Mouse (Mus musculus) forebrain, embryonic 13.5 days (tissue): ENCODE measurements at regions not wholly inside any gene's neighbourhood (a gene's known extent, or its start where the extent isn't known, plus 50 kb on each side); places are given as distances from the start of the nearest gene placed in this dataset.
A peak's percentile ranks its signal among the peaks of the same experiment; 100 is the strongest.

ENCODE experiments used
- ATAC-seq: fragments of 200-750 bp; cut with Nextera tagmentation; 2 replicates; pipeline ENCODE4 v1.8.0; 2017
- H3K27ac ChIP-seq: fragments of 300-500 bp; sonication (generic); 2 replicates; pipeline ENCODE4 v1.5.1; 2015; ENCODE audit warnings: inconsistent platforms, mild to moderate bottlenecking, moderate library complexity
- H3K27me3 ChIP-seq: fragments of 300-500 bp; sonication (generic); 2 replicates; pipeline ENCODE4 v1.6.1; 2015; ENCODE audit warnings: mild to moderate bottlenecking, inconsistent platforms
- H3K36me3 ChIP-seq: fragments of 300-500 bp; sonication (generic); 2 replicates; pipeline ENCODE4 v1.6.1; 2015; ENCODE audit warnings: mild to moderate bottlenecking, inconsistent platforms; ENCODE audit not compliant: poor library complexity, severe bottlenecking
- H3K4me1 ChIP-seq: fragments of 300-500 bp; sonication (generic); 2 replicates; pipeline ENCODE4 v1.6.1; 2015; ENCODE audit warnings: inconsistent platforms
- H3K4me2 ChIP-seq: fragments of 300-500 bp; sonication (generic); 2 replicates; pipeline ENCODE4 v1.6.1; 2015; ENCODE audit warnings: inconsistent platforms, mild to moderate bottlenecking, moderate library complexity
- H3K4me3 ChIP-seq: fragments of 300-500 bp; sonication (generic); 2 replicates; pipeline ENCODE4 v1.5.1; 2015; ENCODE audit warnings: mild to moderate bottlenecking, inconsistent platforms
- H3K9ac ChIP-seq: fragments of 300-500 bp; sonication (generic); 2 replicates; pipeline ENCODE4 v1.6.1; 2015; ENCODE audit warnings: mild to moderate bottlenecking, inconsistent platforms
- H3K9me3 ChIP-seq: fragments of 300-500 bp; sonication (generic); replicated peaks from 2 replicates; pipeline ENCODE4 v1.6.1; 2016; ENCODE audit warnings: inconsistent platforms
- WGBS: fragments of 180-500 bp; shearing (Covaris S2); methylation state at CpG from one replicate; pipeline ENCODE4 v1.1.7; 2015; 5-methylcytosine and 5-hydroxymethylcytosine counted together

DNA sequence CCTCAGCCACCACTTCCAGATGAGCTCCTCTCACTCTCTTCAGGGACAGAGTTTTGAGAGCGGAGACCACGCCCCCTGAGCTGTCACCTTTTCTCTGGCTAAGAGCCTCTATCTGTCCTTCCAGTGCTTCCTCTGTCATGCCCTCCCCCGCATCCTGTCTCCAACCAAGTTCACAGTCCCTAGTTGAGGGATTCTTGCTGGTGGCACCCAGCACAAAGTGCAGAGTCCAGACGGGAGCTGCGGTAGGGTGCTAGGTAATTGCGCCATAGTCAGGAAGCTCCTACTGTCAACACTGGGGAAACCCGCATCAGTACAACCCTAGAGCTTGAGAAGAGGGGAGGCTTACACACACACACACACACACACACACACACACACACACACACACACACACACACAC, 297.3 kb upstream of the 4930535I16Rik start:
- 90% methylated on average over 7 of the region's 7 CpGs for WGBS
- ATAC-seq, result no peak
- Histone ChIP-seq H3K4me3 (no peak overlapping the region), H3K27ac (no peak overlapping the region), H3K4me1 (peaks cover 20% of the 10 kb centered on the region), H3K9ac (no peak overlapping the region), H3K4me2 (no peak overlapping the region), H3K9me3 (no peaks in the 10 kb centered on the region), H3K36me3 (no peaks in the 10 kb centered on the region), H3K27me3 (no peaks in the 10 kb centered on the region; the same call in 1 of the 2 replicates)

DNA sequence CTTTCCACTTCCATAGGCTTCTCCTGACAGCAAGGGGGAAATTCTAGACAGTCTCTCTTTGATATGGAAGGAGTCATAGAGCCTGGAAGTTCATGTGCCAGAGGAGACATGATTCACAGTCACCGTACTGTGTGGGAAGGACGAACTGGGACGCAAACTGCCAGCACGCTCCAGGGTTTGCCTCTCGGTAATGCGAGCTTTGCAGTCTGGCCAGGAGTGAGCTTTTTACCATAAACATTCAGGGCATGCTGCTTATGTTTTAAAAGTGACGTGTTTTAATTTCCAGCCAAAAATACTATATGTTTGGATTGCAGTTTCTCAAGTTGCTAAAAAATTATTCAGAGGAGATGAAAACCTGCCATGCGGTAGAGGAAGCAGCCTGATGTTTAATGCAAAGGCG, 292.3 kb upstream of the 4930535I16Rik start:
- Histone ChIP-seq H3K9me3 (no peaks in the 10 kb centered on the region), H3K36me3 (no peaks in the 10 kb centered on the region), H3K4me1 (no peaks in the 10 kb centered on the region), H3K4me2 (no peak overlapping the region), H3K27ac (no peak overlapping the region), H3K4me3 (no peak overlapping the region), H3K27me3 (no peaks in the 10 kb centered on the region; the same call in 1 of the 2 replicates), H3K9ac (no peak overlapping the region)
- 92% methylated on average over 9 of the region's 9 CpGs for WGBS
- ATAC-seq, result no peak

DNA sequence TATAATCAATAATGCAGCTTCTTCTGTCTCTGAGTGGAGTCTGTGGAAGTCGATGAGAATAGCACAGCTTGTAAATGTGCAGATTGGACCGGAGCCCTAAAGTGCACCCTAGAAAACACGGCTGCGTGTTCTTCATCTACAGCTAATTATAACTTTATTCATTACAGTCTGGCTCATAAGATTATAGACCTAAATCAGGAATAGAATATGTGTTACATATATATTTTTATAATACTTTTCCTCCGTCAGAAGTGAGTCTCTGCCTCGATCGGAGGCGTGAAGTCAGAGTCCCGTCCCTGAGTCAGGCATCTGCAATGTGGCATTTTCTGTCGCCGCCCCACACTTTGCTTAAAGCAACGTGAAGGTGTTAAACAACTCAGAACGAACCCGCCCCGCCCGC, 288.7 kb upstream of the 4930535I16Rik start:
- Histone ChIP-seq H3K9ac (no peak overlapping the region), H3K9me3 (no peaks in the 10 kb centered on the region), H3K4me3 (no peak overlapping the region), H3K4me1 (no peaks in the 10 kb centered on the region), H3K36me3 (no peaks in the 10 kb centered on the region), H3K4me2 (no peak overlapping the region), H3K27me3 (no peaks in the 10 kb centered on the region), H3K27ac (no peak overlapping the region)
- WGBS, result 88% methylated on average over 16 of the region's 16 CpGs
- no peak; the same call in 1 of the 2 replicates for ATAC-seq

DNA sequence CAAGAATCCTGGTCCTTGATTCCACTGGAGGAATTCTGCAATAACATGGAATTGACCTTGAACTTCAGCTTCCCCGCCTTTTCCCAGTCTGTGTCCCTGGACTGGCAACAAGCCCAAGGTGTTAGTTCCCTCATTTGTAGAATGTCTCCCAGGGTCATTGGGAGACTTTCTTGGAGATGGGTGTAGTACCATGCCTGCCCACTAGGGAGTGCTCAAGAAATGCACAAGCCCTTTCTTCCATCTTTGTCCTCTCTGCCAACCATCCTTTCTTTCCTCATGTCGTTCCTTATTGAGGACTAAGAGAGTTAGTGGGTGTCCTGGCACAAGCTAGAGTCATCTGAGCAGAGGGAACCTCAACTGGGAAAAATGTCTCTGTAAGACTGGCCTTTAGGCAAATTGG, 285.9 kb upstream of the 4930535I16Rik start:
- no peak overlapping the region for H3K9ac ChIP-seq
- no peak overlapping the region for H3K4me3 ChIP-seq
- 68% methylated on average over 2 of the region's 2 CpGs for WGBS
- no peaks in the 10 kb centered on the region for H3K36me3 ChIP-seq
- H3K4me2 ChIP-seq, result no peak overlapping the region
- H3K27ac ChIP-seq, result no peak overlapping the region
- no peak for ATAC-seq
- H3K27me3 ChIP-seq, result peaks cover 10% of the 10 kb centered on the region; the same call in 1 of the 2 replicates
- H3K9me3 ChIP-seq, result no peaks in the 10 kb centered on the region
- peaks cover 23% of the 10 kb centered on the region for H3K4me1 ChIP-seq

DNA sequence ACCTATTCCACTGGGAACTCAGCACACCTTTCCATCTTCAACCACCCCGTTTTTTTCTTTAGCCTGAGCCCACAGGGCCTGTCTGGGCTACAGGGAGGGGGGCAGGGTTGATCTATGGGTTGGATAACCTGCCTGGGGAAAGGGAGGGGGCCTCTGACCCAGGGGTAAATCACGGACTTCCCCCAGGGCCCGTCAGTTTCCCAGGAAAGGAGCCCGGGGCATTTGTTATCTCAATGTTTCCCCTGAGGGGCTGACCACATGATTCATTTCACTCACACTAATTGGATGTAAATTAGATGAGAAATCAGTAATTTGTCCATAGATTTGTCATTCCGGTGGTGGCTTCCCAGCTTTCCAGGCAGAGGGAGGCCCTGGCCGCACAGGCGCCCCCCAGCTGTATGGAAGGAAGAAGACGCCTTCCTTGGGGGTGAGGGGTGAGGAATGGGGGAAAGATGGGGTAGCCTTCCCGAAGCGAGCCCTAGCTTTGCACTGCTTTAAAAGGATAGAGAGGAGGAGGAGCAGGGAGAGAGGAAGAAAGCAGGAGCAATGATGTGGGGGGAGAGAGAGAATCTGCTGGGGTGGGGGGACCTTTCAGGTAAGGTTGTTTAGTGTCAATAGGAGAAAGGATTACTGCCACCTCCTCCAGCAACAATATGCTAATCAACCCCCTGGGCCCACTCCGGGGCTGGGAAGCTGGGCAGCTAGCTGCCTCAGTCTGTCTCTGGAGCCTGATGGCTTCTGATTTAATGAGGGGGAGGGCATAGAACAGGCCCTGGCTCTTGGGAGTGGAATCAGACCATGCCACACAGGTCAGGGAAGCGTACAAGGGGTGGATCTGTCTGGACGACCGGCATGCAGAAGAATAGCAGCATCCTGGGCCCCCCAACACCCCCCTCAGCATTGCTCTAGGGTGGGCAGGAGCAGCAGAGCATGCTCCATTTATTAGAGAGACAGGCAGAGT, 282.3 kb upstream of the 4930535I16Rik start:
- H3K27ac ChIP-seq, result no peak overlapping the region

DNA sequence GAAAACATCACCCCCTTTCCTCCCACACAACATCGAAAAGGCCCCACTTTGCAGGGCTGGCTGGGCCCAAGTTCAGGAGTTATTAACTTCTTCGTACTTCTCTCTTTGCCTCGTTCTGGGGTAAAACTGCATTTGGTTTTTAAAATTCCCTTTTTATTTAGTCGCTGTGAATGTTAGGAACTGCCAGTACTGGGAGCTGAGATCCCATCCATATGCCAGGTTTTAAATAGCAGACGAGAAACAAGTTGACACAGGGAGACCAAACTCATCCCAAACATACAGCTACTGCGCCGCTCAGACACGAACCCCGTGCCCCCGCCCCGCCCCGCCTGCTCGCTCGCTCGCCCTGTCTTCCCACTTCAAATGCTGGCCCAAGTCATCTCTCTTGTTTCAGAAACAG, 281.0 kb upstream of the 4930535I16Rik start:
- Histone ChIP-seq H3K27ac (no peak overlapping the region), H3K36me3 (no peaks in the 10 kb centered on the region), H3K4me1 (peaks cover 32% of the 10 kb centered on the region), H3K27me3 (peaks cover 18% of the 10 kb centered on the region; the same call in 1 of the 2 replicates), H3K9ac (no peak overlapping the region), H3K4me2 (no peak overlapping the region), H3K9me3 (no peaks in the 10 kb centered on the region), H3K4me3 (no peak overlapping the region)
- no peak for ATAC-seq
- 67% methylated on average over 15 of the region's 15 CpGs for WGBS

More for the DNA sequence above, 282.3 kb upstream of the 4930535I16Rik start:
- WGBS, result 7% methylated on average over 14 of the region's 14 CpGs
- Histone ChIP-seq H3K4me2 (no peak overlapping the region), H3K27me3 (peaks cover 18% of the 10 kb centered on the region; the same call in 1 of the 2 replicates), H3K4me3 (no peak overlapping the region), H3K4me1 (peaks cover 32% of the 10 kb centered on the region), H3K9ac (0 out of 2 replicates have a peak overlapping the region, but pooled peaks have one; percentile 26), H3K9me3 (no peaks in the 10 kb centered on the region), H3K36me3 (no peaks in the 10 kb centered on the region)
- ATAC-seq, result peak; percentile 36; the same call in 1 of the 2 replicates

DNA sequence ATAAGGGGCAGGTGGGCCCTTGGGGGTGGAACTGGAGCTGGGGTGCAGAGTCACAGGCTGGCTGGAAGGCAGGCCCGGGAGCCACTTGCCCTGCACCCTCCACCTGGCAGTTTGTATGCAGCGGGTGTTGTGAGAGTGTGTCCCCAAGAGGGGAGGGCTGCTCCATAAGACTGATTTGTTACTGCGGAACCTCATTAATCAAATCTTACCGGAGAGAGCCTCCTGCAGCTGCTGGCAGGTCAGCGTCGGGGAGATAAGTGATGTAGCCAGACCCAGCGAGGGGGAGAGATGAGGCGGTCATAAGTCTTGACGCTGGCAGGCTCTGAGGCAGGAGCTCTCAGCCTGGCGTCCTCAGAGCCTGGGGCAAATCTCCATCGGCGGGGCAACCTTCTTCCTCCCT, 278.9 kb upstream of the 4930535I16Rik start:
- H3K27ac ChIP-seq, result no peak overlapping the region
- H3K4me3 ChIP-seq, result no peak overlapping the region
- H3K36me3 ChIP-seq, result no peaks in the 10 kb centered on the region
- peaks cover 46% of the 10 kb centered on the region for H3K4me1 ChIP-seq
- ATAC-seq, result no peak
- peaks cover 18% of the 10 kb centered on the region; the same call in 1 of the 2 replicates for H3K27me3 ChIP-seq
- H3K9me3 ChIP-seq, result no peaks in the 10 kb centered on the region
- H3K4me2 ChIP-seq, result no peak overlapping the region
- no peak overlapping the region for H3K9ac ChIP-seq
- WGBS, result 37% methylated on average over 12 of the region's 12 CpGs

DNA sequence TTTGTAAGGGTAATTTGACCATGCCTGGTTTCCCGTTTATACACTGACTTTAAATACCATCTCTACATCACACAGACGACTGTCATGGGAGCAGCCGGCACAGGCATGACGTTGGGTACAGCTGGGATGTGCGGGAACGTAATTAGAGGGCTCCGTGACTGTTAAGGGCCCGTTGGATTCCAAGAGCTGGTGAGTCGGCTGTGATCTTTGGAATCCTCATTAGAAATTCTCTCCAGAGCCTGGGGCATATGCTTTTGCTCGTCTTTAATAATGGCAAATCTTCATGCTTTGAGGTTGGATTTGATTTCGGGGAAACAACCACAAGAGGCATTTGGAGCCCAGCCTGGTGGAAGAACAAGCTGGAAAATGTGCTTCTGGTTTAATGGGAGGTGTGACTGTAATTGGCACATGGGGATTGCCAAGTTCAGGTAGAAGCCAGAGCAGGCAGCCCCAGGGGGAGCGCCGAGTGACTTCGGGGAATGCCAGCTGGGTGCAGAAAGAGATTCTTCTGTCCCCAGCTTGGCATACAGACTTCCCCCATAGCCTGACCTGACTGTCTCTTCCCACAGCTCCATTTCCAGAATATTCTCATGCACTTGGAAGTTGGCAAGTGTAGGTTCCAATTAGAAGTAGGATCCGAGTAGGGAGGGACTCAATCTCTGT, 275.4 kb upstream of the 4930535I16Rik start:
- Histone ChIP-seq H3K9me3 (no peaks in the 10 kb centered on the region), H3K27me3 (peaks cover 16% of the 10 kb centered on the region), H3K9ac (no peak overlapping the region), H3K4me1 (peaks cover 25% of the 10 kb centered on the region), H3K4me2 (no peak overlapping the region), H3K36me3 (no peaks in the 10 kb centered on the region), H3K4me3 (no peak overlapping the region), H3K27ac (no peak overlapping the region)
- ATAC-seq, result peak; percentile 50; the same call in 1 of the 2 replicates
- 52% methylated on average over 15 of the region's 15 CpGs for WGBS

DNA sequence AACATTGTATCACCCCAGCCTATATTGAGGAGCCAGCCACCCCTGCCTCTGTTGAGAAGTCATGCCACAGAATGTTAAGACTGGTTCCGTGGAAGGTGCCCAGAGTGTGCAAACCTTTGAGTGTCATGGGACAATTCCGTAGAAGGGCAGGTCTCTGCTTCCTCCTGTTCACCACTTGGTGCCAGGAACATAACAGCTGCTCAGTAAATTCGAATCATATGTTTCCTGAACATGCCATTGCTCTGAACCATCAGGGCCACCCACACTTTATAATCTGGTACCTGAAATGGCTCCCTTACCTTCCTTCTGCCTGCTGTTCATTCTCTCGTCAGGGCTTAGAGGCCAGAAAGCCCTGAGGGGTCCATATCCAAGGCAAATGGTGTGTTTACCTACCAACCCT, 273.0 kb upstream of the 4930535I16Rik start:
- Histone ChIP-seq H3K9me3 (no peaks in the 10 kb centered on the region), H3K9ac (no peak overlapping the region), H3K27ac (no peak overlapping the region), H3K4me2 (no peak overlapping the region), H3K4me3 (no peak overlapping the region), H3K36me3 (no peaks in the 10 kb centered on the region), H3K27me3 (peaks cover 11% of the 10 kb centered on the region), H3K4me1 (peaks cover 28% of the 10 kb centered on the region)
- WGBS, result 84% methylated on average over 4 of the region's 4 CpGs
- ATAC-seq, result no peak

DNA sequence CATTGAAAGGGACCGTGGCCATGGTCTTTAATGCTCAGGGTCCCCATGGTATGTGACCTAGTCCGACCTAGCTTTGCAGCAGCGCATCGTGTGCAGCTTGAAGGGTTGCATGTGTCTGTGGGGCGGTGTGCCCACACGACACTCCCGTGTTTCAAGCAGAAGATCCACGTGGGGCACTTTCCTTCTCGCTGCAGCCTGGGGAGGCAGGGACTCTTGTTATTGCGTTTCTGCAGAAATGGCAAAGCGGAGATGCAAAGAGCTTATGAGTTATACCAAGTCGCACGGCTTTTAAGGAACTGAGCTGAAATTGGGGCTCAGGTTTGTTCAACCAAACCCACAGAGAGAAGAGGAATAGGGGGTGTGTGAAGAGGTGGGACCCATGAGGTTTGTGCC, 272.2 kb upstream of the 4930535I16Rik start:
- H3K4me3 ChIP-seq, result no peak overlapping the region
- no peaks in the 10 kb centered on the region for H3K36me3 ChIP-seq
- H3K27ac ChIP-seq, result no peak overlapping the region
- no peak overlapping the region for H3K9ac ChIP-seq
- H3K9me3 ChIP-seq, result no peaks in the 10 kb centered on the region
- ATAC-seq, result no peak
- H3K4me2 ChIP-seq, result no peak overlapping the region
- WGBS, result 84% methylated on average over 13 of the region's 13 CpGs
- peaks cover 28% of the 10 kb centered on the region for H3K4me1 ChIP-seq
- peaks cover 11% of the 10 kb centered on the region for H3K27me3 ChIP-seq

DNA sequence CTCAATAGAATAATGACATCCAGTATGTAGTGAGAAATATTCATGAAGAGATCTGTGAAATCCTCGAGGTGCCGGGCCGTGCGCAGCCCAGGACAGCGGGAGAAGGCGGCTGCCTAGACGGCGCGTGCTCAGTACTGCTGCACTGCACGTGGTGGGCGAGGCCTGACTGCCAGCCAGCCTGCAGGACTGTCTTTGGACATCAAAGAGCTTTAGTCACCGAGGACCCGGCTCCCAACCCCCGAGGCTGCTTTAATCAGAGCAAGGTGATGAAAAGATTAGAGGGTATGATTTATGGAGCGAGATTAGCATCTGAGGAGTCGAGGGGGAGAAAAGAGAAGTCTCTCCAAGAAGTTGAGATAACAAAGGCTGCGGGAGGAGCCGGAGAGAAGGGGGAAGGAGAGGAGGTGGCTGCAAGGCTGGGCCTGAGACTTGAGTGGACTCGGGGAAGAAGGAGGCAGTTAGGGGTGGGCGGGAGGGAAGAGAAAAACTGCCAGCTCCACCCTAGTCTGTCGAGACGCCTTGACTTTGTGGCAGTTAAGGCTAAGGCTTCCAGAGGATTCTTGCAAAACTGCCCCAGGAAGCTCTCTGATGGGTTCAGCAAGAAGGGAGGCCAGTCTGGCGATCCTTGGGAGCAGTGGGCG, 271.6 kb upstream of the 4930535I16Rik start:
- no peak overlapping the region for H3K27ac ChIP-seq
- H3K9ac ChIP-seq, result no peak overlapping the region
- H3K4me2 ChIP-seq, result no peak overlapping the region
- H3K27me3 ChIP-seq, result peaks cover 11% of the 10 kb centered on the region
- no peak overlapping the region for H3K4me3 ChIP-seq
- WGBS, result 39% methylated on average over 24 of the region's 24 CpGs
- peak; percentile 62; the same call in 1 of the 2 replicates for ATAC-seq
- peaks cover 28% of the 10 kb centered on the region for H3K4me1 ChIP-seq
- no peaks in the 10 kb centered on the region for H3K36me3 ChIP-seq
- H3K9me3 ChIP-seq, result no peaks in the 10 kb centered on the region

DNA sequence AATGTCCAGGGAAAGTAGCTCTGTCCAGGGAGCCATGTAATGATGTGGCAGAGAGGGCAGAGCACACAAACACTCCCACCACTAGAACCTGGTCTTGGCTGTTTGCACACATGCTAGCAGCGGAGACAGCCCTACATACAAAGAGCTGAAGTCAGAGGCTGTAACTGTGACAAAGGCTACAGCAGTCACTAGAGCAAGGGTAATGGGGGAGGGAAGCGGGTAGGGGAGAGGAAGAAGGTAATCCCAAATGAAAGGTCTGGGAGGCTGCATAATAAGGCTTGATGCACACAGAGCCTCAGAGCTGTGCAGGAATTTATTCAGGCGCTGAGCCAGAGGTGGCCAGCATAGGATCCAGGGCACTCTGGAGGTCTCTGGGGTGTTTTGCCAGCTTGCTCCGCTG, 269.3 kb upstream of the 4930535I16Rik start:
- Histone ChIP-seq H3K4me2 (no peak overlapping the region), H3K27ac (no peak overlapping the region), H3K9ac (no peak overlapping the region), H3K4me3 (no peak overlapping the region), H3K4me1 (peaks cover 15% of the 10 kb centered on the region), H3K9me3 (no peaks in the 10 kb centered on the region), H3K36me3 (no peaks in the 10 kb centered on the region), H3K27me3 (peaks cover 11% of the 10 kb centered on the region)
- ATAC-seq, result no peak
- 11% methylated on average over 4 of the region's 4 CpGs for WGBS
